Mouse (Mus musculus): ENCODE results near the gene Kirrel. TPM values are rescaled to one million over a fixed set of nuclear protein-coding genes. Genes with fewer than 3 reads are reported as not detected.

Kirrel gene
- polyA plus RNA-seq, 1 experiment from 2014 or later = 8.3 TPM

DNA sequence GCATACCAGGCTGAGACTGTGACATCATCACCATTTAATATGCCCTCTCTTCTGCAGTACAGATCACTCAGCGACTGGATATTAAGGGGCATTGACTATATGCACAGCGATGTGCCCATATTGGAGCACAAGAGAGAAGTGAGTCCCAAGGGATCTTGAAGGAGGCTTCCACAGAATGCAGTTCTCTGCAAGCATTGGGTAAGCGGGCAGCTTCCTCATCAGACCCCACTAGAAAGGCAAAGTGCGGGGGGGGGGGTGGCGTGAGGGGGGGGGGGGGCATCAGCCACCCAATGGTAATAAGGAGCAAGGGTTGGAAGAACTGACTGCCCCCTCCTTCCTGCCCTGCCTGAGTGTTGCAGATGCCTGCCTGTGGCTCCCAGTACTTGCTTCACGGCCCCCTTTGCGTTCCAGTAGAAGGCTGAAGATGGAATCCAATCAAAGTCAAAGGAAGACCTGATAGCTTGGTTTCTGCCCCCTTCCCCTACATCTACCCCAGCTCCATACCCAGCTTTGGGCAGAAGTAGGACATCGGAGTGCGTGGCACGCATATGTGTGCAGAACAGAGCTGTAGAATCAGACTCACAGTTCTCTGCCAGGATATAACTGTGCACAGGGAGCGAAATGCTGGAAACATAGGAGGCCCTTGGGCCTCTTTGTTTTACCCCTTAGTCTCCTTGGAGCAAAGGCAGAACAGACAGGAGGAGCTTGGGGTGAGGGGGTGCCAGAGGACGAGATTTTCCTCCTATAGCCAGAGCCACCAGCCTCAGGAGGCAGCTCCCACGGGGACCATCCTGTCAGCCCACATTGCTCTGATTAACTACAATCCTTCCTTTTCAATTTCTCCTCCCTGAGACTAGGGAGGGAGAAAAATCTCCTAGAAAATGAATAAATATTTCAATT is 3.1 kb downstream of the Kirrel start:
- H3K27ac ChIP-seq (ENCODE audit: low read length) = 0 out of 2 replicates have a peak overlapping the region, but pooled peaks have one; percentile 9
- peaks cover 15% of the 10 kb centered on the region for H3K4me1 ChIP-seq (ENCODE audit: control insufficient read depth, insufficient read depth, low read length)
- H3K36me3 ChIP-seq (ENCODE audit: control insufficient read depth, insufficient read depth, low read length) = no peaks in the 10 kb centered on the region
- no peaks in the 10 kb centered on the region for H3K9me3 ChIP-seq (ENCODE audit: control insufficient read depth, low read length)
- ATAC-seq = no peak
- H3K4me2 ChIP-seq (ENCODE audit: low read depth, low read length) = peak overlapping the region; percentile 77
- no peaks in the 10 kb centered on the region for H3K27me3 ChIP-seq (replicated peaks; ENCODE audit: control insufficient read depth, insufficient read depth, low read length)
- peak overlapping the region; percentile 65 for H3K4me3 ChIP-seq (ENCODE audit: low read length)
- peak overlapping the region; percentile 84 for H3K9ac ChIP-seq (ENCODE audit: low read depth, low read length)
- 51% methylated on average over 12 of the region's 13 CpGs for WGBS

DNA sequence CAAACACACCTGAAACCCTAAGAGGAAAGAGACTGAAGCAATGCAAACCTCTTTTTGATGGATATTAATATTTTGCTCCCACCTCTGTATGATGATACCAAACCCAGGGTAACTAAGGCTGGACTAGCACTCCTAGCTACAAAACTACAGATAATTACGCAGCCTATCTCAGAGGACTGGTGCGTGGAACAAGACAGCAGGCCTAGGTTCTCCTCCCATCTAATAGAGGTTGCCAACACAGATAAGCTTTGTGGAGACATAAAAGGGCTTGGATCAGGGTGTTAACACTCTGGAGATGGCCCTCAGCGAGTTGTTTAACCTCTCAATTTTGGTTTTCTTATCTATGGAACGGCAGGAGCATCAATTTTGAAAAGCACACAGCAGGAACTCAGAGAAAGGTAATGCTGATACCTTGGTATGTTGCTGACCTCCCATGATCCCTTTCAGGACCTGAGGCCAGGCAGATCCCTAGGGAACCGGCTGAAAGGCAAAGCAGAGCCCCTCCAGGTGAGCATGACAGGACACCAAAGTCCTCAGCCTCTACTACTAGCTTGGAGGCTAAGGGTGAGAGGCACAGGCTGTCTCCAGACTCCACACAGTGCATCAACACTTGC is 5.0 kb downstream of the Kirrel start:
- 56% methylated on average over 5 of the region's 5 CpGs for WGBS

DNA sequence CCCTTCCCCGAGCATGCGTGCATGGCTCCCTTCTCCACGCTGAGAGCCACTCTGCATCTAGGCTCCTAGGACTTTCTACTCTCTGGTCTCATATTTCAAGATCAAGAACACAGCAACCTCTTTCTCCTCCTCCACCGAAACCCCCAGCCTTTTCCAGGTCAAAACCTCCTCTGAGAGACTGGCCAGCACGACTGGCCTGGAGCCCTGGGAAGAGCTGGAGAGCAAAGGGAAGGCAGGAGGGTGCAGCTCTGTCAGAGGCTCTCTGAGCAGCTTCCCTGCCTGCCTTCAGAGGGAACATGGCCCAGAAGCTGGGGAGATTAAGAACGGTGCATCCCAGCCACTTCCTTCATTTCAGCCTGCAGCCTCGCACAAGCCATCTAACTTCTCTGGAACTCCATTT is 5.8 kb downstream of the Kirrel start:
- no peak overlapping the region for H3K4me2 ChIP-seq (ENCODE audit: low read depth, low read length)
- no peak overlapping the region for H3K9ac ChIP-seq (ENCODE audit: low read depth, low read length)
- H3K36me3 ChIP-seq (ENCODE audit: control insufficient read depth, insufficient read depth, low read length) = no peaks in the 10 kb centered on the region
- H3K27me3 ChIP-seq (replicated peaks; ENCODE audit: control insufficient read depth, insufficient read depth, low read length) = no peaks in the 10 kb centered on the region
- no peaks in the 10 kb centered on the region for H3K9me3 ChIP-seq (ENCODE audit: control insufficient read depth, low read length)
- H3K27ac ChIP-seq (ENCODE audit: low read length) = no peak overlapping the region
- H3K4me1 ChIP-seq (ENCODE audit: control insufficient read depth, insufficient read depth, low read length) = peaks cover 26% of the 10 kb centered on the region
- 51% methylated on average over 7 of the region's 7 CpGs for WGBS
- ATAC-seq = no peak
- no peak overlapping the region for H3K4me3 ChIP-seq (ENCODE audit: low read length)

More for the DNA sequence above, 5.0 kb downstream of the Kirrel start:
- no peak overlapping the region for H3K9ac ChIP-seq (ENCODE audit: low read depth, low read length)
- H3K27ac ChIP-seq (ENCODE audit: low read length) = no peak overlapping the region
- no peaks in the 10 kb centered on the region for H3K27me3 ChIP-seq (replicated peaks; ENCODE audit: control insufficient read depth, insufficient read depth, low read length)
- H3K4me3 ChIP-seq (ENCODE audit: low read length) = no peak overlapping the region
- no peaks in the 10 kb centered on the region for H3K9me3 ChIP-seq (ENCODE audit: control insufficient read depth, low read length)
- ATAC-seq = no peak
- peaks cover 19% of the 10 kb centered on the region for H3K4me1 ChIP-seq (ENCODE audit: control insufficient read depth, insufficient read depth, low read length)
- no peak overlapping the region for H3K4me2 ChIP-seq (ENCODE audit: low read depth, low read length)
- no peaks in the 10 kb centered on the region for H3K36me3 ChIP-seq (ENCODE audit: control insufficient read depth, insufficient read depth, low read length)

DNA sequence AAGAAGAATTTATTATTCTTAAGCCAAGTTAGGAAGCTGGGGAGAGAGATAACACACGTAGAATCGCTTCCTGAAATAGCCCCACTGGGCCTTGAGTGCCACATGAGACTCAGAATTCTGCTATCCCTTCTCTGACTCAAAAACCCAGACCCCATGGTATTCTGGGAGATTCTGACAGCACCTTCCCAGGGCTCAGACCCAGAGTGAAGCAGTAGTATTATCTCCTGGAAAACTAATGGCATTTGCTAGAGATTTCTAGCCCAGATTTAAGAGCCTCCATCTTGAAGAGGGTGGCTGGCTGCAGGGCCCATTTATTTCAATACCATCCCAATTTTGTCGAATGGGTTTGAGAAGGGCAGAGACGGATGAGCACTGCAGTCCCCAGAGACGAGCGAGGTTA is 6.9 kb downstream of the Kirrel start:
- H3K9ac ChIP-seq (ENCODE audit: low read depth, low read length) = no peak overlapping the region
- no peaks in the 10 kb centered on the region for H3K27me3 ChIP-seq (replicated peaks; ENCODE audit: control insufficient read depth, insufficient read depth, low read length)
- WGBS = 70% methylated on average over 6 of the region's 6 CpGs
- ATAC-seq = no peak
- H3K4me3 ChIP-seq (ENCODE audit: low read length) = no peak overlapping the region
- no peak overlapping the region for H3K27ac ChIP-seq (ENCODE audit: low read length)
- peaks cover 30% of the 10 kb centered on the region for H3K4me1 ChIP-seq (ENCODE audit: control insufficient read depth, insufficient read depth, low read length)
- H3K36me3 ChIP-seq (ENCODE audit: control insufficient read depth, insufficient read depth, low read length) = no peaks in the 10 kb centered on the region
- no peak overlapping the region for H3K4me2 ChIP-seq (ENCODE audit: low read depth, low read length)
- no peaks in the 10 kb centered on the region for H3K9me3 ChIP-seq (ENCODE audit: control insufficient read depth, low read length)

DNA sequence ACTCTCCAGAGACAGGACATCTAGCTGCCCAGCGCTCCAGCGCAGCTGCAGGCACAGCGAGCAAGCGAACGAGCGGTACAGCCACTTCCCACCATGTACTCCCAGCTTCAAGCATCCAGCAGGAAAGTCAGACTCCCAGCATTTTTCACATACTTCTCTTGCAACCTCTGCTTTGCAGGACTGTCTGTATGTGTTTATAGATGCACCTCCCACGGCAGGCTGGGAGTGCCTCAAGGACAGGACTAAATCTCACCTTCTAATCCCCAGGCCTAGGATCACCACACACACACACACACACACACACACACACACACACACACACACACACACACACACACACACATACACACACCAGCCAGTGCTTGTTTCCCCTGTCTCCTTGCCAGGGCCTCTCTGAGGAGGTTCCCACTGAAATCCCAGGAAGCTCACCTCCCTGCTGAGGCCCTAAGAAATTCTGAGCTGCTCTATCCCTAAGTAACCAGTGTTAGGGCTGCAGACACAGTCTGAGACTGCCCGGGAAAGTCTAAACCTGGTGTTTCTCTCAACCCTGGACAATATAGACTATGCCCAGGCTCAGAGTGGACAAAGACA is 9.2 kb downstream of the Kirrel start:
- no peak overlapping the region for H3K4me3 ChIP-seq (ENCODE audit: low read length)
- H3K9me3 ChIP-seq (ENCODE audit: control insufficient read depth, low read length) = no peaks in the 10 kb centered on the region
- H3K9ac ChIP-seq (ENCODE audit: low read depth, low read length) = no peak overlapping the region
- no peaks in the 10 kb centered on the region for H3K36me3 ChIP-seq (ENCODE audit: control insufficient read depth, insufficient read depth, low read length)
- peak; percentile 58 for ATAC-seq
- peak overlapping the region; percentile 71 for H3K27ac ChIP-seq (ENCODE audit: low read length)
- 35% methylated on average over 8 of the region's 8 CpGs for WGBS
- H3K27me3 ChIP-seq (replicated peaks; ENCODE audit: control insufficient read depth, insufficient read depth, low read length) = no peaks in the 10 kb centered on the region
- 0 out of 2 replicates have a peak overlapping the region, but pooled peaks have one; percentile 21 for H3K4me2 ChIP-seq (ENCODE audit: low read depth, low read length)
- peaks cover 24% of the 10 kb centered on the region for H3K4me1 ChIP-seq (ENCODE audit: control insufficient read depth, insufficient read depth, low read length)

DNA sequence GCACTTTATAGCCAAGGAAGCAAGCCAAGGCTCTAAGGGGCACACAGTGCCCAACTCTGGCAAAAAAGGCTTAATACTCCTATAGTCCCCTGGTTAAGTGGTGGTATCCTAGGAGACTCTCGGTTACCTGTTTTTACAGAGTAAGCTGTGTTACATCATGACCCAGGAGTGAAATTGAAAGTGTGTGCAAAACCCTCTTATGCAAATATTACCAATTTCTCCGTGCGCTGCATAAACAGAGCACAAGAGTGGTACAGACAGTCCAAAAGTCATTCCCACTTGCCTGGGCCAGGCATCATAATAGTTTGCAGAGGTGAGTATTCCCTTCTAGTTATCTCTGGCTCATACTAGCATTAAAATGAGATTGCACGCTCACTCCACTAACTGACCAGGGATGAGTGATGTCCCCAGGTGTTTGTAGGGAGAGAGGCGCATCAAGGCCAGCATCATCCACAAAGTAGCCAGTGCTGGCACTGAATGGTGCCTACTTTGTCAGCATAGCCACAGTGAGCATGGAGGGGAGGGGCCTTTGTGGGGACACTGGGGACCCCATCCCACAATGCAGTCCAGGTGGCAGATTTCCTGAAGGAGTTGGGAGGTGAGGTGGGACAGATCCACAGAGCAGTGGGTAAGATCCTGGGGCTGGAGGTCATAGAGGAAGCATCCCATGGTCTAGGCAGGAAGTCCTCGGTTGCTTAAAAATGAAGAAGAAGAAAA is 10.3 kb downstream of the Kirrel start:
- peaks cover 26% of the 10 kb centered on the region for H3K4me1 ChIP-seq (ENCODE audit: control insufficient read depth, insufficient read depth, low read length)
- H3K4me2 ChIP-seq (ENCODE audit: low read depth, low read length) = no peak overlapping the region
- no peaks in the 10 kb centered on the region for H3K36me3 ChIP-seq (ENCODE audit: control insufficient read depth, insufficient read depth, low read length)
- no peak for ATAC-seq
- H3K27ac ChIP-seq (ENCODE audit: low read length) = no peak overlapping the region
- H3K4me3 ChIP-seq (ENCODE audit: low read length) = no peak overlapping the region
- H3K9me3 ChIP-seq (ENCODE audit: control insufficient read depth, low read length) = no peaks in the 10 kb centered on the region
- no peak overlapping the region for H3K9ac ChIP-seq (ENCODE audit: low read depth, low read length)
- 84% methylated on average over 6 of the region's 6 CpGs for WGBS
- no peaks in the 10 kb centered on the region for H3K27me3 ChIP-seq (replicated peaks; ENCODE audit: control insufficient read depth, insufficient read depth, low read length)

DNA sequence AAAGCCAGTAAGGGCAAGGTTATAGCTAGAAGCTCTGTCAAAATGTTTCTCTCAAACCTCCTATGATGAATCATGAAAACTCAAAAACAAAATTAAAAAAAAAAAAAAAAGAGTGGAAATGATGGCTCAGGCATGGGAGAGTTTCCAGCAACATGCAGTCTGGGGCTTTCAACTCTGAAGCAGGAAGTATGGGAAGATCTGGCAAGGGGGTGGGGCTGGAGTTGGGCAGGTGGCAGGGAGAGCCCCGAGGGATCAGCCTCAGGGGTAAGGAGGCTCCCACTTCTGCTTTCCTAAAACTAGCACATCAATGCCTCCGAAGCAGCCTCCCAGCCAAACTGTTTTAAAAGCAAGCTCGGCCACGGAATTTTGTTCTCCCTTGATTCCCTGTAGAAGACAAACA is 11.4 kb downstream of the Kirrel start:
- peaks cover 29% of the 10 kb centered on the region for H3K4me1 ChIP-seq (ENCODE audit: control insufficient read depth, insufficient read depth, low read length)
- H3K4me3 ChIP-seq (ENCODE audit: low read length) = no peak overlapping the region
- no peaks in the 10 kb centered on the region for H3K9me3 ChIP-seq (ENCODE audit: control insufficient read depth, low read length)
- 51% methylated on average over 4 of the region's 4 CpGs for WGBS
- H3K36me3 ChIP-seq (ENCODE audit: control insufficient read depth, insufficient read depth, low read length) = no peaks in the 10 kb centered on the region
- no peaks in the 10 kb centered on the region for H3K27me3 ChIP-seq (replicated peaks; ENCODE audit: control insufficient read depth, insufficient read depth, low read length)
- ATAC-seq = no peak
- no peak overlapping the region for H3K9ac ChIP-seq (ENCODE audit: low read depth, low read length)
- H3K4me2 ChIP-seq (ENCODE audit: low read depth, low read length) = no peak overlapping the region
- no peak overlapping the region for H3K27ac ChIP-seq (ENCODE audit: low read length)

DNA sequence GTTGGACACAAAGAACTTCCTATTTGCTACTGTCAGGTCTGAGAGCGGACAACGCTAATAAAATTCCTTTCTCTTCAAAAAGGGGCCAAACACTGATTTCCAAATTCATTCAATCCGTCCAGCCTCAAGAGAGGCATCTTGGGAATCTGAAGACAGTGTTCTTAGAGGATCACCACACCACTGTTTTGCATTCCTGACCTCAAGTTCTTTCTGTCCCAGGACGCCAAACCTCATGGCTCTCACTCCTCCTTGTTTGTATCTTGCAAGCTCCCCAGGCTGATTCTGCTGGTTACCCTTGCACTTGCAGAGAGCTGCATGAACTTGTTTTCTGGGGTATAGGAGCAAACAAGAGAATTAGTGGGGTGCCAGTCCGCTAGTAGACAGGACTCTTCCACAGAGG is 12.2 kb downstream of the Kirrel start:
- H3K4me3 ChIP-seq (ENCODE audit: low read length) = no peak overlapping the region
- ATAC-seq = no peak
- H3K4me2 ChIP-seq (ENCODE audit: low read depth, low read length) = no peak overlapping the region
- H3K27me3 ChIP-seq (replicated peaks; ENCODE audit: control insufficient read depth, insufficient read depth, low read length) = no peaks in the 10 kb centered on the region
- 75% methylated on average over 5 of the region's 5 CpGs for WGBS
- H3K9me3 ChIP-seq (ENCODE audit: control insufficient read depth, low read length) = no peaks in the 10 kb centered on the region
- H3K4me1 ChIP-seq (ENCODE audit: control insufficient read depth, insufficient read depth, low read length) = peaks cover 35% of the 10 kb centered on the region
- no peaks in the 10 kb centered on the region for H3K36me3 ChIP-seq (ENCODE audit: control insufficient read depth, insufficient read depth, low read length)
- H3K27ac ChIP-seq (ENCODE audit: low read length) = no peak overlapping the region
- no peak overlapping the region for H3K9ac ChIP-seq (ENCODE audit: low read depth, low read length)

DNA sequence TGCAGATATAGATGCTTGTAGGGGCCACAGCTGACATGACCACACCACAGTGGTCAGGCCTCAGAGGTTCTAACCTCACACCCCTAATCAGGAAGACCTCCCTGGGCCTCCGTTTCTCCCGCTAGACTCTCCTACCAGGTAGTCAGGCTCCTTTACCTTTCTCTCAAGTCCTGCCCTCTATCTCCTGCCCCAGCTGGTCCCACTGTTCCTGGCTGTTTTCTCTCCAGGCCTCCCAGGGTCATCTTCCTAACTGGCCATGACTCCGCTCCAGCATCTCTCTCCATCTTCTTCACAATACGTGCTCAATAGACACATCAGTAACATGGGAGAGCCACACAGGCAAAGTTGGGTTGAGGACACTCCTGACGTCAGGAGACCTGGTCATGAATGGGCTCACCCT is 12.9 kb downstream of the Kirrel start:
- no peak for ATAC-seq
- 92% methylated on average over 5 of the region's 5 CpGs for WGBS
- Histone ChIP-seq H3K36me3 (ENCODE audit: control insufficient read depth, insufficient read depth, low read length) (no peaks in the 10 kb centered on the region), H3K27ac (ENCODE audit: low read length) (no peak overlapping the region), H3K9ac (ENCODE audit: low read depth, low read length) (no peak overlapping the region), H3K4me2 (ENCODE audit: low read depth, low read length) (no peak overlapping the region), H3K9me3 (ENCODE audit: control insufficient read depth, low read length) (no peaks in the 10 kb centered on the region), H3K4me1 (ENCODE audit: control insufficient read depth, insufficient read depth, low read length) (peaks cover 37% of the 10 kb centered on the region), H3K4me3 (ENCODE audit: low read length) (no peak overlapping the region), H3K27me3 (replicated peaks; ENCODE audit: control insufficient read depth, insufficient read depth, low read length) (no peaks in the 10 kb centered on the region)
